Mouse (Mus musculus) ES-Bruce4 (cell line): Measurements from ENCODE around the gene Iqschfp. TPM values are rescaled to one million over a fixed set of nuclear protein-coding genes. Genes with fewer than 3 reads are reported as not detected.

Experiments used
- H3K27ac ChIP-seq: 2 replicates; pipeline ENCODE4 v1.5.1; 2012; ENCODE audit warnings: low read length, inconsistent platforms; ENCODE audit not compliant: insufficient read depth
- H3K27me3 ChIP-seq: 2 replicates; pipeline ENCODE4 v1.6.1; 2012; ENCODE audit warnings: mild to moderate bottlenecking, low read length, inconsistent platforms; ENCODE audit not compliant: control insufficient read depth, poor library complexity, insufficient read depth, severe bottlenecking
- H3K36me3 ChIP-seq: 2 replicates; pipeline ENCODE4 v1.6.1; 2012; ENCODE audit warnings: inconsistent platforms, mild to moderate bottlenecking, low read length, moderate library complexity; ENCODE audit not compliant: control insufficient read depth, poor library complexity, insufficient read depth, severe bottlenecking
- H3K4me1 ChIP-seq: one replicate; pipeline ENCODE4 v1.8.1; 2011; ENCODE audit warnings: low read length; ENCODE audit not compliant: control insufficient read depth, insufficient read depth
- H3K4me3 ChIP-seq: 2 replicates; pipeline ENCODE4 v1.5.1; 2011; ENCODE audit warnings: low read depth, mild to moderate bottlenecking, low read length
- H3K9ac ChIP-seq: 2 replicates; pipeline ENCODE4 v1.6.1; 2012; ENCODE audit warnings: low read depth, mild to moderate bottlenecking, inconsistent platforms; ENCODE audit not compliant: poor library complexity, severe bottlenecking
- H3K9me3 ChIP-seq: replicated peaks from 2 replicates; pipeline ENCODE4 v1.6.1; 2012; ENCODE audit warnings: mild to moderate bottlenecking, low read length, inconsistent platforms; ENCODE audit not compliant: control insufficient read depth, poor library complexity, insufficient read depth, severe bottlenecking
- CTCF ChIP-seq: IDR thresholded peaks from one replicate; pipeline ENCODE4 v1.8.1; 2011; ENCODE audit warnings: low read depth, low read length
- EP300 ChIP-seq: IDR thresholded peaks from 2 replicates; pipeline ENCODE4 v1.6.1; 2011; ENCODE audit warnings: low read depth, low read length; ENCODE audit not compliant: insufficient read depth
- POLR2A ChIP-seq: IDR thresholded peaks from one replicate; pipeline ENCODE4 v1.8.1; 2011; ENCODE audit warnings: low read length; ENCODE audit not compliant: insufficient read depth
- polyA plus RNA-seq: library from polyadenylated mRNA; stranded (reverse); fragments of >200 nt; gene quantifications from 2 replicates; pipeline ENCODE4 v1.2.4, GENCODE M21; 2011; ENCODE audit warnings: low read depth; ENCODE audit not compliant: missing spikeins, insufficient read depth, insufficient read length

Gene Iqschfp
- polyA plus RNA-seq, 1 experiment = not detected

GRCm38 (mm10) chr3:68378799-68379198 is 486.8 kb downstream of the Iqschfp start:
- TF ChIP-seq POLR2A (no peak), CTCF (no peak), EP300 (no peak)
- Histone ChIP-seq H3K4me1 (no peaks in the 10 kb centered on the region), H3K9ac (no peak overlapping the region), H3K9me3 (no peaks in the 10 kb centered on the region), H3K27ac (no peak overlapping the region), H3K27me3 (no peaks in the 10 kb centered on the region), H3K4me3 (no peak overlapping the region), H3K36me3 (no peaks in the 10 kb centered on the region)

- H3K4me3 ChIP-seq = no peak overlapping the region
- H3K9ac ChIP-seq = no peak overlapping the region
- H3K4me1 ChIP-seq = no peaks in the 10 kb centered on the region
- H3K27ac ChIP-seq = no peak overlapping the region
- no peaks in the 10 kb centered on the region for H3K9me3 ChIP-seq
- no peaks in the 10 kb centered on the region for H3K27me3 ChIP-seq
- no peaks in the 10 kb centered on the region for H3K36me3 ChIP-seq
- TF ChIP-seq EP300 (no peak), POLR2A (no peak), CTCF (no peak)
These were observed 487.2 kb downstream of the Iqschfp start for GRCm38 (mm10) chr3:68379242-68379641.

- H3K36me3 ChIP-seq = no peaks in the 10 kb centered on the region
- no peak overlapping the region for H3K27ac ChIP-seq
- no peak overlapping the region for H3K4me3 ChIP-seq
- no peaks in the 10 kb centered on the region for H3K27me3 ChIP-seq
- H3K4me1 ChIP-seq = no peaks in the 10 kb centered on the region
- no peaks in the 10 kb centered on the region for H3K9me3 ChIP-seq
- no peak overlapping the region for H3K9ac ChIP-seq
- TF ChIP-seq POLR2A (no peak), EP300 (no peak), CTCF (no peak)
These were observed 491.6 kb downstream of the Iqschfp start for GRCm38 (mm10) chr3:68383672-68384071.

GRCm38 (mm10) chr3:68385544-68385943 is 493.5 kb downstream of the Iqschfp start:
- no peaks in the 10 kb centered on the region for H3K27me3 ChIP-seq
- no peak overlapping the region for H3K27ac ChIP-seq
- H3K4me1 ChIP-seq = no peaks in the 10 kb centered on the region
- H3K9ac ChIP-seq = no peak overlapping the region
- no peaks in the 10 kb centered on the region for H3K9me3 ChIP-seq
- H3K36me3 ChIP-seq = no peaks in the 10 kb centered on the region
- H3K4me3 ChIP-seq = no peak overlapping the region
- TF ChIP-seq EP300 (no peak), CTCF (no peak), POLR2A (no peak)

- Histone ChIP-seq H3K4me1 (no peaks in the 10 kb centered on the region), H3K27me3 (no peaks in the 10 kb centered on the region), H3K4me3 (no peak overlapping the region), H3K27ac (no peak overlapping the region), H3K9me3 (no peaks in the 10 kb centered on the region), H3K36me3 (no peaks in the 10 kb centered on the region), H3K9ac (no peak overlapping the region)
- TF ChIP-seq CTCF = no peak
- no peak for TF ChIP-seq POLR2A
- TF ChIP-seq EP300 = no peak
These were observed 496.0 kb downstream of the Iqschfp start for GRCm38 (mm10) chr3:68388023-68388422.

- Histone ChIP-seq H3K4me3 (no peak overlapping the region), H3K27me3 (no peaks in the 10 kb centered on the region), H3K36me3 (no peaks in the 10 kb centered on the region), H3K9ac (no peak overlapping the region), H3K27ac (no peak overlapping the region), H3K4me1 (no peaks in the 10 kb centered on the region), H3K9me3 (no peaks in the 10 kb centered on the region)
- TF ChIP-seq CTCF (no peak), POLR2A (no peak), EP300 (no peak)
These were observed 501.5 kb downstream of the Iqschfp start for GRCm38 (mm10) chr3:68393578-68393977.
